Comparison of ENCODE assay signal across 16 mouse cellular contexts in genomic region chr19:38798801-38799200, GRCm38 (mm10). TPM values are rescaled to one million over a fixed set of nuclear protein-coding genes. Genes with fewer than 3 reads are reported as not detected.
DNase-seq lines count a peak whose midpoint lies in the region; ATAC-seq and TF ChIP-seq lines count a peak whose summit lies in the region.
"Had no signal": no experiment of that assay in that cellular context is flagged by ENCODE, and none has a peak within 500 bp of the region (broad histone marks: within the 10 kb centered on the region; RNA-seq: fewer than 3 reads in every experiment).

No protein-coding gene starts in this region.

- no peak overlapping the region for H3K4me2 ChIP-seq in hindbrain, postnatal 0 days (ENCODE audit: low read depth, low read length)
- H3K4me2 ChIP-seq in hindbrain, embryonic 13.5 days: no peak overlapping the region
- H3K4me2 ChIP-seq: forebrain, embryonic 12.5 days; neural tube, embryonic 13.5 days had no signal

- TF ChIP-seq CTCF in hindbrain, postnatal 0 days (IDR thresholded peaks at IDR 0.05; ENCODE audit: low read depth): no peak

- peak; percentile 9 for DNase-seq in adrenal gland, postnatal 14 days
- DNase-seq in adrenal gland, adult 8-10 months: no peak
- peak; percentile 35 for DNase-seq in hindbrain, postnatal 0 days (ENCODE audit: low spot score)
- peak; percentile 27 for DNase-seq in lung, postnatal 10 days
- no peak for DNase-seq in lung, postnatal 4 days
- DNase-seq in gastrocnemius, postnatal 25 days: peak; percentile 68
- no peak for DNase-seq in urinary bladder, postnatal 10 days (ENCODE audit: low spot score)
- DNase-seq: cerebellum, postnatal 36 days; kidney, adult 2 months; kidney, postnatal 25 days; liver; liver, postnatal 0 days had no signal

- peaks cover 46% of the 10 kb centered on the region for H3K36me3 ChIP-seq in hindbrain, postnatal 0 days (ENCODE audit: insufficient read depth, low read length)
- peaks cover 83% of the 10 kb centered on the region for H3K36me3 ChIP-seq in hindbrain, embryonic 13.5 days

- WGBS in hindbrain, postnatal 0 days: 71% methylated on average over 6 of the region's 6 CpGs
- WGBS in hindbrain, embryonic 13.5 days: 97% methylated on average over 6 of the region's 6 CpGs

- ATAC-seq in hindbrain, postnatal 0 days: no peak
- no peak for ATAC-seq in hindbrain, embryonic 13.5 days (ENCODE audit: low FRiP score)
- ATAC-seq: liver, postnatal 0 days had no signal

- no peak overlapping the region for H3K27ac ChIP-seq in hindbrain, postnatal 0 days
- no peak overlapping the region for H3K27ac ChIP-seq in hindbrain, embryonic 13.5 days
- H3K27ac ChIP-seq: forebrain, embryonic 12.5 days; midbrain, embryonic 10.5 days; neural tube, embryonic 13.5 days had no signal

- no peaks in the 10 kb centered on the region for H3K4me1 ChIP-seq in hindbrain, postnatal 0 days (ENCODE audit: insufficient read depth, low read length)
- H3K4me1 ChIP-seq in hindbrain, embryonic 13.5 days (replicated peaks): no peaks in the 10 kb centered on the region
- H3K4me1 ChIP-seq: forebrain, embryonic 12.5 days; midbrain, embryonic 10.5 days; neural tube, embryonic 13.5 days had no signal

- H3K9ac ChIP-seq in hindbrain, postnatal 0 days (replicated peaks; ENCODE audit: low read length): no peak overlapping the region
- H3K9ac ChIP-seq in hindbrain, embryonic 13.5 days: no peak overlapping the region
- H3K9ac ChIP-seq: forebrain, embryonic 12.5 days; liver, postnatal 0 days; neural tube, embryonic 13.5 days had no signal

- no peak overlapping the region for H3K4me3 ChIP-seq in hindbrain, postnatal 0 days (ENCODE audit: low read length)
- no peak overlapping the region for H3K4me3 ChIP-seq in hindbrain, embryonic 13.5 days
- H3K4me3 ChIP-seq: forebrain, embryonic 12.5 days; midbrain, embryonic 10.5 days; neural tube, embryonic 13.5 days had no signal

- H3K27me3 ChIP-seq in hindbrain, postnatal 0 days (ENCODE audit: insufficient read depth, low read length): no peaks in the 10 kb centered on the region
- H3K27me3 ChIP-seq in hindbrain, embryonic 13.5 days: no peaks in the 10 kb centered on the region
- H3K27me3 ChIP-seq: forebrain, embryonic 12.5 days; neural tube, embryonic 13.5 days had no signal

- no peaks in the 10 kb centered on the region for H3K9me3 ChIP-seq in hindbrain, postnatal 0 days (ENCODE audit: low read length)
- H3K9me3 ChIP-seq in hindbrain, embryonic 13.5 days: no peaks in the 10 kb centered on the region
- H3K9me3 ChIP-seq: forebrain, embryonic 12.5 days; midbrain, embryonic 10.5 days; neural tube, embryonic 13.5 days had no signal

RNA-seq across cellular contexts. Expression of gene Noc3l, which starts 20.2 kb away (rescaled TPM):
- total RNA-seq in adrenal gland, postnatal 14 days (2021): 16.0 and 17.5 TPM in 2 replicates
- 10 to 100 TPM; 15.2 to 20.5 (median 16.4) TPM for total RNA-seq in adrenal gland, adult 8-10 months (2022)
- total RNA-seq in hindbrain, postnatal 0 days (2014; rRNA removed): 6.4 and 7.8 TPM in 2 replicates
- polyA plus RNA-seq in hindbrain, postnatal 0 days (2015; fragmentation: Nextera tagmentation; extraction: Ambion mirVana): 2.5 and 3.2 TPM in 2 replicates
- 5.3 and 5.5 TPM in 2 replicates for polyA plus RNA-seq in hindbrain, embryonic 13.5 days (2015; fragmentation: Nextera tagmentation; extraction: Ambion mirVana)
- 1 to 10 TPM; 5.5 to 6.2 TPM for total RNA-seq in gastrocnemius, postnatal 25 days (2021)

RNA-seq across cellular contexts. Expression of gene Tbc1d12, which starts 37.6 kb away (rescaled TPM):
- total RNA-seq in adrenal gland, postnatal 14 days (2021): 9.2 and 10.3 TPM in 2 replicates
- total RNA-seq in adrenal gland, adult 8-10 months (2022): 10 to 100 TPM in 3 of 4 experiments, 1 to 10 TPM in 1; 9.0 to 12.1 (median 11.8) TPM
- 26.7 and 35.5 TPM in 2 replicates for total RNA-seq in hindbrain, postnatal 0 days (2014; rRNA removed)
- polyA plus RNA-seq in hindbrain, postnatal 0 days (2015; fragmentation: Nextera tagmentation; extraction: Ambion mirVana): 6.1 and 7.3 TPM in 2 replicates
- polyA plus RNA-seq in hindbrain, embryonic 13.5 days (2015; fragmentation: Nextera tagmentation; extraction: Ambion mirVana): 5.0 and 6.0 TPM in 2 replicates
- 1 to 10 TPM; 2.8 to 3.5 TPM for total RNA-seq in gastrocnemius, postnatal 25 days (2021)

Comparison
In these comparisons a context has a peak if more than half of its experiments do, and no peak if none do; other contexts are left out.
1. DNase-seq: peak in adrenal gland, postnatal 14 days (single experiment), hindbrain, postnatal 0 days (single experiment), lung, postnatal 10 days (single experiment) and gastrocnemius, postnatal 25 days (single experiment); none in adrenal gland, adult 8-10 months (single experiment), lung, postnatal 4 days (0 of 2) and urinary bladder, postnatal 10 days (single experiment).